Mouse (Mus musculus) thymus, adult 2 months (tissue): Measurements from ENCODE around the gene Dmxl2.

Source experiments
- CTCF ChIP-seq: fragments of 200-500 bp; IDR thresholded peaks from 2 replicates; pipeline ENCODE4 v1.5.1; 2012; ENCODE audit warnings: mild to moderate bottlenecking, control low read depth, low read length, moderate library complexity, borderline replicate concordance; ENCODE audit not compliant: control insufficient read depth, poor library complexity, insufficient read depth; ENCODE audit errors: extremely low read depth
- POLR2A ChIP-seq: fragments of 200-500 bp; IDR thresholded peaks from 2 replicates; pipeline ENCODE4 v1.6.1; 2012; ENCODE audit warnings: mild to moderate bottlenecking, low read length, control low read depth, moderate library complexity; ENCODE audit not compliant: control insufficient read depth, poor library complexity, insufficient read depth; ENCODE audit errors: extremely low read depth

DNA sequence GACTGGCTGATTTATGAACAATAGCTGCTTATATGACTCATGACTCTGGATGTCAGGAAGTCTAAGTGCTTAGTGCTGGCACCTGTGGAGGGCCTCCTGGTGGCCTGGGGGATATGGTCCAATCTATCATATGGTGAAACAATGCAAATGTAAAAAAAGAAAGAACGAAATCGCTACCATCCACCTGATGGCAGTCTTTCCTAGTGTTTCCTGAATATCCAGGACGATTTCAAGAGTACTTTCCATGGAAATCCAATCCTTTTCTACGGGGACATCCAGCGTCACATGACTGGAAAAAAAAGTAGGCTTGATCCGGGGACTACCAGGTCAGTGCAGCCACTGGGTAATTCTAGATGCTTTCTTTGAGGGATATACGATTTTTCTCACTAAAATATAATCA lies 26.3 kb upstream of the Dmxl2 start:
- no peak for TF ChIP-seq POLR2A
- no peak for TF ChIP-seq CTCF
